Mouse (Mus musculus): Measurements from ENCODE around the gene B3gat1. TPM values are rescaled to one million over a fixed set of nuclear protein-coding genes. Genes with fewer than 3 reads are reported as not detected.

Gene B3gat1
- polyA plus RNA-seq, 1 experiment from 2014 or later: 0.02 TPM

- ATAC-seq (ENCODE audit: low FRiP score, low TSS enrichment): no peak
Observed at GRCm38 (mm10) chr9:26728556-26728955, 5.0 kb upstream of the B3gat1 start.

GRCm38 (mm10) chr9:26733986-26734385 is 458 bp downstream of the B3gat1 start:
- H3K4me3 ChIP-seq (ENCODE audit: low read depth, low read length): peak overlapping the region; percentile 36

More at GRCm38 (mm10) chr9:26728556-26728955, 5.0 kb upstream of the B3gat1 start:
- no peaks in the 10 kb centered on the region for H3K9me3 ChIP-seq (ENCODE audit: control insufficient read depth, low read length)
- H3K27me3 ChIP-seq (ENCODE audit: control insufficient read depth, insufficient read depth, low read length): 0 out of 2 replicates have a peak, but pooled peaks cover 3% of the 10 kb centered on the region
- no peaks in the 10 kb centered on the region for H3K4me1 ChIP-seq (replicated peaks; ENCODE audit: control insufficient read depth, insufficient read depth)
- H3K4me3 ChIP-seq (ENCODE audit: low read depth, low read length): no peak overlapping the region
- TF ChIP-seq CTCF (IDR thresholded peaks at IDR 0.05; ENCODE audit: low read depth) (no peak), EP300 (optimal IDR thresholded peaks at IDR 0.05) (no peak)
- 63% methylated on average over 2 of the region's 2 CpGs for WGBS
- H3K36me3 ChIP-seq (ENCODE audit: control insufficient read depth, insufficient read depth, low read length): no peaks in the 10 kb centered on the region
- DNase-seq (ENCODE audit: low spot score): no peak
- H3K9ac ChIP-seq (ENCODE audit: low read length): no peak overlapping the region
- H3K4me2 ChIP-seq (replicated peaks; ENCODE audit: low read depth): no peak overlapping the region
- H3K27ac ChIP-seq (replicated peaks): no peak overlapping the region

GRCm38 (mm10) chr9:26737116-26737515 is 3.6 kb downstream of the B3gat1 start:
- H3K36me3 ChIP-seq (ENCODE audit: control insufficient read depth, insufficient read depth, low read length): no peaks in the 10 kb centered on the region
- H3K4me3 ChIP-seq (ENCODE audit: low read depth, low read length): no peak overlapping the region
- ATAC-seq (ENCODE audit: low FRiP score, low TSS enrichment) (no peak), DNase-seq (ENCODE audit: low spot score) (no peak)
- H3K4me1 ChIP-seq (replicated peaks; ENCODE audit: control insufficient read depth, insufficient read depth): no peaks in the 10 kb centered on the region
- WGBS: 71% methylated on average over 5 of the region's 5 CpGs
- H3K9ac ChIP-seq (ENCODE audit: low read length): no peak overlapping the region
- TF ChIP-seq CTCF (IDR thresholded peaks at IDR 0.05; ENCODE audit: low read depth) (no peak), EP300 (optimal IDR thresholded peaks at IDR 0.05) (no peak)
- no peaks in the 10 kb centered on the region for H3K9me3 ChIP-seq (ENCODE audit: control insufficient read depth, low read length)
- H3K4me2 ChIP-seq (replicated peaks; ENCODE audit: low read depth): no peak overlapping the region
- no peak overlapping the region for H3K27ac ChIP-seq (replicated peaks)
- peaks cover 3% of the 10 kb centered on the region; the same call in 1 of the 2 replicates for H3K27me3 ChIP-seq (ENCODE audit: control insufficient read depth, insufficient read depth, low read length)

More at GRCm38 (mm10) chr9:26733986-26734385, 458 bp downstream of the B3gat1 start:
- peaks cover 3% of the 10 kb centered on the region; the same call in 1 of the 2 replicates for H3K27me3 ChIP-seq (ENCODE audit: control insufficient read depth, insufficient read depth, low read length)
- no peak for TF ChIP-seq CTCF (IDR thresholded peaks at IDR 0.05; ENCODE audit: low read depth)
- TF ChIP-seq EP300 (optimal IDR thresholded peaks at IDR 0.05): no peak
- H3K36me3 ChIP-seq (ENCODE audit: control insufficient read depth, insufficient read depth, low read length): no peaks in the 10 kb centered on the region
- H3K4me2 ChIP-seq (replicated peaks; ENCODE audit: low read depth): peak overlapping the region; percentile 57
- H3K9ac ChIP-seq (ENCODE audit: low read length): no peak overlapping the region
- H3K27ac ChIP-seq (replicated peaks): no peak overlapping the region
- H3K4me1 ChIP-seq (replicated peaks; ENCODE audit: control insufficient read depth, insufficient read depth): no peaks in the 10 kb centered on the region
- WGBS: 4% methylated on average over 30 of the region's 37 CpGs
- DNase-seq (ENCODE audit: low spot score) (peak; percentile 15), ATAC-seq (ENCODE audit: low FRiP score, low TSS enrichment) (peak; percentile 40; the same call in 1 of the 2 replicates)
- H3K9me3 ChIP-seq (ENCODE audit: control insufficient read depth, low read length): no peaks in the 10 kb centered on the region

GRCm38 (mm10) chr9:26742817-26743216 is 9.3 kb downstream of the B3gat1 start:
- Histone ChIP-seq H3K27me3 (ENCODE audit: control insufficient read depth, insufficient read depth, low read length) (no peaks in the 10 kb centered on the region), H3K4me1 (replicated peaks; ENCODE audit: control insufficient read depth, insufficient read depth) (no peaks in the 10 kb centered on the region), H3K4me3 (ENCODE audit: low read depth, low read length) (no peak overlapping the region), H3K36me3 (ENCODE audit: control insufficient read depth, insufficient read depth, low read length) (no peaks in the 10 kb centered on the region), H3K27ac (replicated peaks) (no peak overlapping the region), H3K9ac (ENCODE audit: low read length) (no peak overlapping the region), H3K9me3 (ENCODE audit: control insufficient read depth, low read length) (no peaks in the 10 kb centered on the region), H3K4me2 (replicated peaks; ENCODE audit: low read depth) (no peak overlapping the region)
- 88% methylated on average over 3 of the region's 3 CpGs for WGBS
- TF ChIP-seq EP300 (optimal IDR thresholded peaks at IDR 0.05): no peak
- ATAC-seq (ENCODE audit: low FRiP score, low TSS enrichment) (no peak), DNase-seq (ENCODE audit: low spot score) (no peak)

GRCm38 (mm10) chr9:26747121-26747520 is 13.6 kb downstream of the B3gat1 start:
- H3K9ac ChIP-seq (ENCODE audit: low read length): no peak overlapping the region
- no peaks in the 10 kb centered on the region for H3K27me3 ChIP-seq (ENCODE audit: control insufficient read depth, insufficient read depth, low read length)
- ATAC-seq (ENCODE audit: low FRiP score, low TSS enrichment): no peak
- H3K9me3 ChIP-seq (ENCODE audit: control insufficient read depth, low read length): no peaks in the 10 kb centered on the region
- H3K4me1 ChIP-seq (replicated peaks; ENCODE audit: control insufficient read depth, insufficient read depth): no peaks in the 10 kb centered on the region
- H3K27ac ChIP-seq (replicated peaks): no peak overlapping the region
- no peak overlapping the region for H3K4me3 ChIP-seq (ENCODE audit: low read depth, low read length)
- no peak for TF ChIP-seq CTCF (IDR thresholded peaks at IDR 0.05; ENCODE audit: low read depth)
- TF ChIP-seq EP300 (optimal IDR thresholded peaks at IDR 0.05): no peak
- 56% methylated on average over 4 of the region's 4 CpGs for WGBS
- H3K4me2 ChIP-seq (replicated peaks; ENCODE audit: low read depth): no peak overlapping the region
- no peak for DNase-seq (ENCODE audit: low spot score)
- no peaks in the 10 kb centered on the region for H3K36me3 ChIP-seq (ENCODE audit: control insufficient read depth, insufficient read depth, low read length)

GRCm38 (mm10) chr9:26748893-26749292 is 15.4 kb downstream of the B3gat1 start:
- WGBS: 76% methylated on average over 4 of the region's 4 CpGs
- Histone ChIP-seq H3K9me3 (ENCODE audit: control insufficient read depth, low read length) (no peaks in the 10 kb centered on the region), H3K4me1 (replicated peaks; ENCODE audit: control insufficient read depth, insufficient read depth) (no peaks in the 10 kb centered on the region), H3K27ac (replicated peaks) (no peak overlapping the region), H3K36me3 (ENCODE audit: control insufficient read depth, insufficient read depth, low read length) (no peaks in the 10 kb centered on the region), H3K4me2 (replicated peaks; ENCODE audit: low read depth) (no peak overlapping the region), H3K4me3 (ENCODE audit: low read depth, low read length) (no peak overlapping the region), H3K27me3 (ENCODE audit: control insufficient read depth, insufficient read depth, low read length) (no peaks in the 10 kb centered on the region), H3K9ac (ENCODE audit: low read length) (no peak overlapping the region)
- TF ChIP-seq EP300 (optimal IDR thresholded peaks at IDR 0.05): no peak
- TF ChIP-seq CTCF (IDR thresholded peaks at IDR 0.05; ENCODE audit: low read depth): no peak
- no peak for ATAC-seq (ENCODE audit: low FRiP score, low TSS enrichment)
- DNase-seq (ENCODE audit: low spot score): no peak
